Mouse (Mus musculus): ENCODE data around the gene Idnk. TPM values are rescaled to one million over a fixed set of nuclear protein-coding genes. Genes with fewer than 3 reads are reported as not detected.

Gene Idnk
- polyA plus RNA-seq, 1 experiment from 2014 or later = 38.9 TPM

- Histone ChIP-seq H3K27ac (no peak overlapping the region), H3K4me3 (no peak overlapping the region), H3K9me3 (no peaks in the 10 kb centered on the region), H3K27me3 (no peaks in the 10 kb centered on the region), H3K9ac (no peak overlapping the region), H3K4me1 (0 out of 2 replicates have a peak, but pooled peaks cover 3% of the 10 kb centered on the region), H3K36me3 (peaks cover 17% of the 10 kb centered on the region), H3K4me2 (replicated peaks) (no peak overlapping the region)
- WGBS = 89% methylated on average over 6 of the region's 6 CpGs
- ATAC-seq (ENCODE audit: low FRiP score, low read depth) = no peak
These were observed 43.9 kb downstream of the Idnk start for GRCm38 (mm10) chr13:58201343-58201742.

GRCm38 (mm10) chr13:58201908-58202307 lies 44.5 kb downstream of the Idnk start:
- WGBS = 91% methylated on average over 3 of the region's 3 CpGs

GRCm38 (mm10) chr13:58202903-58203302 lies 45.5 kb downstream of the Idnk start:
- WGBS = 93% methylated on average over 1 of the region's 1 CpGs

More at GRCm38 (mm10) chr13:58201908-58202307, 44.5 kb downstream of the Idnk start:
- Histone ChIP-seq H3K9ac (no peak overlapping the region), H3K36me3 (peaks cover 13% of the 10 kb centered on the region), H3K27ac (no peak overlapping the region), H3K4me2 (replicated peaks) (no peak overlapping the region), H3K4me3 (no peak overlapping the region), H3K27me3 (no peaks in the 10 kb centered on the region), H3K4me1 (0 out of 2 replicates have a peak, but pooled peaks cover 3% of the 10 kb centered on the region), H3K9me3 (no peaks in the 10 kb centered on the region)
- no peak for ATAC-seq (ENCODE audit: low FRiP score, low read depth)

GRCm38 (mm10) chr13:58204202-58204601 lies 46.8 kb downstream of the Idnk start:
- no peak overlapping the region for H3K4me3 ChIP-seq
- H3K4me2 ChIP-seq (replicated peaks) = no peak overlapping the region
- ATAC-seq (ENCODE audit: low FRiP score, low read depth) = no peak
- no peaks in the 10 kb centered on the region for H3K36me3 ChIP-seq
- H3K27me3 ChIP-seq = no peaks in the 10 kb centered on the region
- no peak overlapping the region for H3K27ac ChIP-seq
- 0 out of 2 replicates have a peak, but pooled peaks cover 3% of the 10 kb centered on the region for H3K4me1 ChIP-seq
- no peak overlapping the region for H3K9ac ChIP-seq
- WGBS = 95% methylated on average over 3 of the region's 3 CpGs
- no peaks in the 10 kb centered on the region for H3K9me3 ChIP-seq

More at GRCm38 (mm10) chr13:58202903-58203302, 45.5 kb downstream of the Idnk start:
- Histone ChIP-seq H3K9me3 (no peaks in the 10 kb centered on the region), H3K4me3 (no peak overlapping the region), H3K27me3 (no peaks in the 10 kb centered on the region), H3K27ac (no peak overlapping the region), H3K36me3 (peaks cover 3% of the 10 kb centered on the region), H3K4me2 (replicated peaks) (no peak overlapping the region), H3K4me1 (0 out of 2 replicates have a peak, but pooled peaks cover 3% of the 10 kb centered on the region), H3K9ac (no peak overlapping the region)
- no peak for ATAC-seq (ENCODE audit: low FRiP score, low read depth)

- H3K4me2 ChIP-seq (replicated peaks) = no peak overlapping the region
- H3K36me3 ChIP-seq = no peaks in the 10 kb centered on the region
- no peak overlapping the region for H3K4me3 ChIP-seq
- ATAC-seq (ENCODE audit: low FRiP score, low read depth) = no peak
- H3K27ac ChIP-seq = no peak overlapping the region
- 0 out of 2 replicates have a peak, but pooled peaks cover 3% of the 10 kb centered on the region for H3K4me1 ChIP-seq
- H3K27me3 ChIP-seq = no peaks in the 10 kb centered on the region
- H3K9me3 ChIP-seq = no peaks in the 10 kb centered on the region
- 73% methylated on average over 4 of the region's 4 CpGs for WGBS
- H3K9ac ChIP-seq = no peak overlapping the region
These were observed 47.5 kb downstream of the Idnk start for GRCm38 (mm10) chr13:58204986-58205385.

- H3K9me3 ChIP-seq = no peaks in the 10 kb centered on the region
- H3K4me1 ChIP-seq = 0 out of 2 replicates have a peak, but pooled peaks cover 3% of the 10 kb centered on the region
- no peaks in the 10 kb centered on the region for H3K36me3 ChIP-seq
- ATAC-seq (ENCODE audit: low FRiP score, low read depth) = no peak
- no peak overlapping the region for H3K9ac ChIP-seq
- H3K4me3 ChIP-seq = no peak overlapping the region
- H3K27me3 ChIP-seq = no peaks in the 10 kb centered on the region
- no peak overlapping the region for H3K27ac ChIP-seq
- no peak overlapping the region for H3K4me2 ChIP-seq (replicated peaks)
- 93% methylated on average over 4 of the region's 4 CpGs for WGBS
These were observed 48.6 kb downstream of the Idnk start for GRCm38 (mm10) chr13:58206084-58206483.

GRCm38 (mm10) chr13:58210441-58210840 lies 53.0 kb downstream of the Idnk start:
- H3K4me1 ChIP-seq = peaks cover 28% of the 10 kb centered on the region
- H3K9me3 ChIP-seq = no peaks in the 10 kb centered on the region
- WGBS = 72% methylated on average over 5 of the region's 5 CpGs
- no peak overlapping the region for H3K27ac ChIP-seq
- no peaks in the 10 kb centered on the region for H3K27me3 ChIP-seq
- no peak for ATAC-seq (ENCODE audit: low FRiP score, low read depth)
- no peak overlapping the region for H3K4me3 ChIP-seq
- no peaks in the 10 kb centered on the region for H3K36me3 ChIP-seq
- H3K4me2 ChIP-seq (replicated peaks) = no peak overlapping the region
- no peak overlapping the region for H3K9ac ChIP-seq

- H3K36me3 ChIP-seq = no peaks in the 10 kb centered on the region
- no peaks in the 10 kb centered on the region for H3K9me3 ChIP-seq
- no peaks in the 10 kb centered on the region for H3K27me3 ChIP-seq
- no peak for ATAC-seq (ENCODE audit: low FRiP score, low read depth)
- H3K9ac ChIP-seq = no peak overlapping the region
- 75% methylated on average over 2 of the region's 2 CpGs for WGBS
- H3K27ac ChIP-seq = no peak overlapping the region
- H3K4me1 ChIP-seq = peaks cover 34% of the 10 kb centered on the region
- no peak overlapping the region for H3K4me2 ChIP-seq (replicated peaks)
- no peak overlapping the region for H3K4me3 ChIP-seq
These were observed 55.1 kb downstream of the Idnk start for GRCm38 (mm10) chr13:58212530-58212929.

GRCm38 (mm10) chr13:58213801-58214200 lies 56.4 kb downstream of the Idnk start:
- H3K36me3 ChIP-seq = no peaks in the 10 kb centered on the region
- peak overlapping the region; percentile 98 for H3K9ac ChIP-seq
- peak overlapping the region; percentile 85 for H3K4me2 ChIP-seq (replicated peaks)
- H3K9me3 ChIP-seq = no peaks in the 10 kb centered on the region
- H3K27ac ChIP-seq = no peak overlapping the region
- 60% methylated on average over 8 of the region's 8 CpGs for WGBS
- H3K4me1 ChIP-seq = peaks cover 34% of the 10 kb centered on the region
- no peaks in the 10 kb centered on the region for H3K27me3 ChIP-seq
- H3K4me3 ChIP-seq = peak overlapping the region; percentile 99
- no peak for ATAC-seq (ENCODE audit: low FRiP score, low read depth)

Other genes with a start within 250 kb of the Idnk start
- gene Spock1, start 249.3 kb upstream of the Idnk start, polyA plus RNA-seq (2015; fragmentation: Nextera tagmentation; extraction: Ambion mirVana) = 1.9 and 2.4 TPM in 2 replicates
- gene Klhl3, start 44.1 kb upstream of the Idnk start, polyA plus RNA-seq (2015; fragmentation: Nextera tagmentation; extraction: Ambion mirVana) = 4.2 and 4.4 TPM in 2 replicates
- 52.9 and 58.5 TPM in 2 replicates for gene Hnrnpa0, start 29.1 kb upstream of the Idnk start, polyA plus RNA-seq (2015; fragmentation: Nextera tagmentation; extraction: Ambion mirVana)
- 94.0 and 101 TPM in 2 replicates for gene Ubqln1, start 58.0 kb downstream of the Idnk start, polyA plus RNA-seq (2015; fragmentation: Nextera tagmentation; extraction: Ambion mirVana)
- 25.1 TPM in 2 replicates for gene Gkap1, start 118.0 kb downstream of the Idnk start, polyA plus RNA-seq (2015; fragmentation: Nextera tagmentation; extraction: Ambion mirVana)
- gene Kif27, start 201.5 kb downstream of the Idnk start, polyA plus RNA-seq (2015; fragmentation: Nextera tagmentation; extraction: Ambion mirVana) = 0.70 and 1.1 TPM in 2 replicates
- 22.8 and 24.6 TPM in 2 replicates for gene 2210016F16Rik, start 227.6 kb downstream of the Idnk start, polyA plus RNA-seq (2015; fragmentation: Nextera tagmentation; extraction: Ambion mirVana)
- gene Rmi1, start 244.6 kb downstream of the Idnk start, polyA plus RNA-seq (2015; fragmentation: Nextera tagmentation; extraction: Ambion mirVana) = 25.2 and 27.5 TPM in 2 replicates
- 1,793 and 1,850 TPM in 2 replicates for gene Hnrnpk, start 245.7 kb downstream of the Idnk start, polyA plus RNA-seq (2015; fragmentation: Nextera tagmentation; extraction: Ambion mirVana)